Mouse (Mus musculus) c-Kit-negative CD71-positive TER-119-positive erythroid progenitor cells, embryonic 14.5 days (primary cell): Measurements from ENCODE around the gene Dnajb12.

Source experiments
- DNase-seq: peaks from one replicate; pipeline ENCODE4 v3.0.0-alpha.2; 2013; ENCODE audit warnings: low read depth, low spot score

Gene Dnajb12

DNA sequence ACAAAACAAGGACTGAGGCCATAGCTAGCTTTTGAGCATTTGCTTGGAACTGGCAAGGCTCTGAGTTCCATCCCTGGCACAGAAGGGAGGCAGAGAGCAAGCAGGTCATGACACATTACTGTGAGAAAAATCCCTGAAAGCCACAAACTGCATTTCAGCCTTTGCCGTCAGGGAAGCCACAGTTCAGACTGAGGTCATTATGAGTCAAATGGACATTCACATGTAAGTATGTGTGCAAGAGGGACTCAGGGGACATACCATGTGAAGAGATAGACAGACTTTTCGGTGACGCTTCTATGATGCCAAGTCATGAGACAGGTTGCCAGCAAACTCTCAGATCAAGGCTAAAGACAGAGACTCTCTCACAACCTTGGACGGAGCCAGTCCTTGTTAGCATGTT, 38.8 kb downstream of the Dnajb12 start:
- no peak for DNase-seq

GRCm38 (mm10) chr10:59919494-59920181, 40.3 kb downstream of the Dnajb12 start:
- DNase-seq: no peak

GRCm38 (mm10) chr10:59920485-59920809, 41.1 kb downstream of the Dnajb12 start:
- no peak for DNase-seq

DNA sequence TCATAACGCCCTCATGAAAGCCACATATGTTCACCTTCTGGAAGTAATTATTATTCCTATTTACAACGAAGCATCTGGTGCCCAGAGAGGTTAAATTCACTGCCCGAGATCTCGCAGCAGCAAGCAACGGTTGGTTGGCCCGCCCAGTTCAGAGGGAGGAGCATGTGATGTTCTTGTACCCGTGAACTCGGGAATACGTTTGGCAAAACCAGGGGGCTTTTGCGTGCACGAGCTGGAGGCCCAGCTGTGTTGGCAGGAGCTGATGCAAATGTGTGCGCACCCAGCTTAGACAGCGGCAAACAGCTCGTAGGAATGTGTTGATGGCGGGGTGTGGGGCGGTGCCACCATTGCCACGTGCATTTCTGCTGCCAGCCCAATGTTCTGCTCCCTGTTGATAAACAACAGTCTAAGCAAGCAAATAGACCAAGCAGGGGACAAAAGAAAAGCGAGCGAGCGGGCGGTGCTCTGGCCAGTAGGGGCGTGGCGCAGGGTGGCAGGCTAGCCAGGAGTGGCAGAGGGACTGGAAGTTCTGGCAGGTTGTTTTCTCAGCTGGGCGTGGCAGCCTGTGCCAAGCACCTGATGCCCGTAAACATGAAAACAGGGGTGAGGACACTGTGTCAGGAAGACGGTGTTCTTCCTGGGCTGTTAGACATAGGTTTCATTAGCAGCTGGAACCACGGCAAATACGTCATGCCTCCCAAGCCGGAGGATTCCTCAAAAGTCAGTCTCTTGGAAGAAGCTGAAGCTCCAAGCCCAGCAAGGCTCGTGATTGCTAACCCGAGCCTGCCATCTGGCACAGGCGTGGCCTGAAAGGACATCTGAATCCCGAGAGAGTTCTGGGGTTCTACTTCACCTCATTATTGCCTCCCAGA, 41.7 kb downstream of the Dnajb12 start:
- peak; percentile 33 for DNase-seq

DNA sequence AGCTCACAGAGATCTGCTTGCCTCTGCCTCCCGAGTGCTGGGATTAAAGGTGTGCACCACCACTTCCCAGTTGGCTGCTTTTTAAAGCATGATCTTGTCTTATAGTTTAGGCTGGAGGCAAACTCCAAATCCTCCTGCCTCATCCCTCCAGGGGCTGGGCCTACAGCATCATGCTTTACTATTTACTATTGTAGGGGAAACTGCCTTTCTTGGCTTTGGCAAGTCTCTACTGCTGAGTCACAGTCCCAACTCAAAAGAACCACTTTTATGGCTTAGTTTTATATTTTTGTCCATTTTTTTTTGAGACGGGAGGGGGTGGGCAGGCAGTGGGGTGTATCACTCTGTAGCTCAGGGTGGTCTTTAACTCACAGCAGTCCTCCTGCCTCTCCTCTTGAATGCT, 44.1 kb downstream of the Dnajb12 start:
- DNase-seq: no peak

DNA sequence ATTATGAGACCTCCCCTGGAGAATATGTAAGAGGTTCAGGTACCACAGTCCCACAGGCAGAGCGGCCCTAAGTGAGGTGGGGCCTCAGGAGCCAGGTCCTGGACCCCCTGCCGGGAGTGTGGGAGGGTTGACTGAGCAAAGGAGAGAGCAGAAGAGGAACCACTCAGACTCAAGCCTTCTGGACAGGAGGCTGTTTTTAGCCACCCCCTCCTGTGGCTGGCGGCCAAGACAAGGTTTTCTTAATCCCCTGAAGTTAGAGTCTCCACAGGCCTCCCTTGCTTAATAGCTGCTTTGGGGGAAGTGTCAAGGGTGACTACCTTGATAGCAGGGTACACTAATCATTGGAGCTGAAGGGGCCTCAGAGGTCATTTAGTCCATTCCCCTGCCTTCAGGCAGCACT, 44.9 kb downstream of the Dnajb12 start:
- DNase-seq: no peak

DNA sequence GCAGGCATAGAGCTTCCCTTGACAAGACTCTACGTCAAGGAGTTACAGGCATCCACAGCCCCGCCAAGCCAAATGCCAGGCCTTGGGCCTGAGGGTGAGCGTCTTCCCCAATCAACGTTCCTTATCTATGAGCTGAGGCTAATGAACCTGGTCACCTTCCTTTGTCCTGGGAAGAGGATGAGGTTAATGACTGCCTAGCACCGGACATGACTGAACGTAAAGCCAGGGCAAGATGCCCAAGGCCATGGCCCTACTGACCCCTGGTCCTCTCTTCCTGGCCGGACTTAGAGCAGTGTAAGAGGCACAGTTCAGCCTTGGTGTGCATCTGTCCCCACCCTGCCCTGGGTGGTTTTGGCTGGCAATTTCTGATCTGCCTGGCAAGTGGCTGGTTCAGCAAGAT, 49.8 kb downstream of the Dnajb12 start:
- DNase-seq: no peak

DNA sequence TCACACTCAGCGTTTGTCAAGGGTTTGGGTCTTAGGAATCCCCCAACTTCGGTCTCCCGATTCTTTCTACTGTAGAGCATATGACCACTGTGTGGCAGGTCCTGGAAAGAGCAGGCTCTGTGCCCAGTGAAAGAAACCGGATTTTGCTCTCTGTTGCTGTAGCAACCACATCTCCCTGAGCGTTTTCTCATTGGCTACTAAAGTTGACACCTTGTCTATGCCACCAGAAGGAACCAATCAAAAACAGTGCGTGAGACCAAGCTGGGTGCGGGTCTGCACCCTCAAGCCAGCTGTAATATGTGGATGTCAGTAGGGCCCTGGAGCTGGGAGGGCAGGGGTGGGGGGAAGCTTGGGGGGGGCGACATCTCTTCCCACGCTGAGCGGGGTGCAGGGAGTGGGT, 51.6 kb downstream of the Dnajb12 start:
- no peak for DNase-seq

DNA sequence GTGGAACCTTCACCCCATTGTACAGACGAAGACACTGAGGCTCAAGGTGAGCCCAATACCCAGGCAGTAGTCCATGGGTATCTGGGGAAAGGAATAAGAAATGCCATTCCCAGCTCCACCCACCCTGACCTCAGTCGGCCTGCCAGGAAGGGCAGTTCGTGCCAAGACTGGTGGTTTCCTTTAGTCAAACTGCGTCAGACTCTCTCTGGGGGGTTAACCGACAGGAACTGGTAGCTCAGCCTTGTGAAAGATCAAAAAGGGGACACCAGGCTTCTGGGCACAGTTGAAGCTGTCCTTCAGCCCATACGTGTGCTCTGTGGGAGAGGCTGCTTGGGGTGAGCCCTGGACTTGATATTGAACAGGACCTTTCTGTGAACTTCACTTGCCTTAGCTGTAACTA, 53.2 kb downstream of the Dnajb12 start:
- DNase-seq: no peak

GRCm38 (mm10) chr10:59934039-59934438, 54.7 kb downstream of the Dnajb12 start:
- no peak for DNase-seq

- DNase-seq: no peak
Observed at GRCm38 (mm10) chr10:59936058-59936856, 56.9 kb downstream of the Dnajb12 start.

GRCm38 (mm10) chr10:59938662-59939061, 59.3 kb downstream of the Dnajb12 start:
- no peak for DNase-seq

DNA sequence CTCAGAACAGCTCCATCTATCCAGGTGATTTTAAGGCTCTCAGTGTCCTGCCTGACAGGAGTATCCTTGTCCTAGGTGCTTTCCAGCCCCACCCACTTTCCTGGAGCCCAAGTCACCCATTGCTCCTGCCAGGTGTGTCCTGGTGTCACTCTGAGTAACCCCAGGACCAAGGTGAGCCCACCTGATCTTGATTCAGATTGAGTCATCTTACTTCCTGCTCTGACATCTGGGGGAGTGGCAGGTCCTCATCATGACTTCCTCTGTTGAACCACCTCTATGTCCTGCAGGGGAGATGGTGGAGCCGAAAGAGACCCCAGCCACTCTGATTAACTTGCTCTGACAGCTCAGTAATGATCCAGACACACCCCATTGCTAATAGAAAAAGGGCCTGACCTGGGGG, 59.7 kb downstream of the Dnajb12 start:
- DNase-seq: no peak

- DNase-seq: no peak
Observed at GRCm38 (mm10) chr10:59942281-59942846, 63.0 kb downstream of the Dnajb12 start.

GRCm38 (mm10) chr10:59942847-59943420, 63.6 kb downstream of the Dnajb12 start:
- DNase-seq: no peak

GRCm38 (mm10) chr10:59943421-59943989, 64.1 kb downstream of the Dnajb12 start:
- no peak for DNase-seq

- no peak for DNase-seq
Observed at GRCm38 (mm10) chr10:59945416-59945815, 66.1 kb downstream of the Dnajb12 start.

DNA sequence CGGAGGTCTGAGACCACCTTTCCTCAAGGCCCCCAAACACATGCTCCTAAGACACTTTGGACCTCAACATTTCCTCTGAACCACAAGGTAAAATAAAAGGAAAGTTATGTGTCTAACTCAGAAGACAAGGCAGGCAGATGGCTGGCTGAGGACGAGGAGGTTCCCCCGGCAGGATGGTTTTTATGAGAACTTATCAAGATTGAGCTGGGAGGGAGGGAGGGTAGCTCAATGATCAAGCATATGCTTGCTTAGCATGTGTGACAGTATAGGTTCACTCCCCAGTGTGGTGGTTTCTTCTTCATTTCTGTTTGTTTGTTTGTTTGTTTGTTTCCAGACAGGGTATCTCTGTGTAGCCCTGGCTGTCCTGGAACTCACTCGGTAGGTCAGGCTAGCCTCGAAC, 67.0 kb downstream of the Dnajb12 start:
- no peak for DNase-seq

- DNase-seq: no peak
Observed at GRCm38 (mm10) chr10:59947296-59948073, 68.1 kb downstream of the Dnajb12 start.
